Mouse (Mus musculus) hindlimb bud, embryonic 11.5 days (tissue): ENCODE measurements around the gene Ppp1r13b.
A peak's percentile ranks its signal among the peaks of the same experiment; 100 is the strongest.

Experiments
- DNase-seq: peaks from one replicate; pipeline ENCODE4 v3.0.0-alpha.2; 2012; ENCODE audit warnings: low read depth, low spot score; ENCODE audit errors: extremely low spot score

The Ppp1r13b gene

DNA sequence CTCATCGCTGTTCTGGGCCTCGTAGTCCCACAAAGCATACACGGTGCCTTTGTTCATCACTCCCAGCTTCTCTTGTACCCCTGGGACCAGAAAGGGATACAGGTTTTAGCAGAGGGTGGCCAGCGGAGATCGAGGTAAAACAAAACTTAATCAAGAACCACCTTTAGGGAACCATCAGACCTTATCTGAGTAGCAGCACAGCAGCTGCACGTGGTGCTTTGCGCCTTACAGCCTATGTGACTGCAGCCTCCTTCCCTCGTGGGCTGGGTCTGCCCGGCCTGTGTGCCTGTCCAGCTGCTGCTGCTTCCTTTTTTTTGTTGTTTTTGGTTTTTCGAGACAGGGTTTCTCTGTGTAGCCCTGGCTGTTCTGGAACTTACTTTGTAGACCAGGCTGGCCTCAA, 77.5 kb downstream of the Ppp1r13b start:
- no peak for DNase-seq

DNA sequence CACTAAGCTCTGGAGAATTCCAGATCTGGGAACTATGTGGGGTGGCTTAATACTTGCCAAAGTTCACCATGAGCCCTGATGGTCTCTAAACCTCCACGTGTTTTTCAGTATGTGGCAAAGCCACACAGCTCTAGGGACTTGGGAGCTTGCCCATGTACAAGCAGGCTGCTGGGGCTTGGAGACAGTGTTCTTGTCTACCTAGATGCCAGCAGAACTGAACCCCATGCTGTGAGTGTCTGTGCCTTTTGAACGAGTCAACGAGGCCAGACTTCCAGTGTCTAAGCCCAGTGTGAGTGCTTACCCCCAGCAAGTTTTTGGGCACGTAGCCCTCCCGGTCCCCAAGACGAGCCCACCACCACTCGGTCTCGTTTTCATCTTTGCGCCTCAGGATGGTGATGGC, 78.0 kb downstream of the Ppp1r13b start:
- no peak for DNase-seq

GRCm38 (mm10) chr12:111829447-111829846, 78.5 kb downstream of the Ppp1r13b start:
- DNase-seq: no peak

- no peak for DNase-seq
These were observed 80.4 kb downstream of the Ppp1r13b start for GRCm38 (mm10) chr12:111827556-111827955.

GRCm38 (mm10) chr12:111821931-111822330, 86.0 kb downstream of the Ppp1r13b start:
- no peak for DNase-seq

DNA sequence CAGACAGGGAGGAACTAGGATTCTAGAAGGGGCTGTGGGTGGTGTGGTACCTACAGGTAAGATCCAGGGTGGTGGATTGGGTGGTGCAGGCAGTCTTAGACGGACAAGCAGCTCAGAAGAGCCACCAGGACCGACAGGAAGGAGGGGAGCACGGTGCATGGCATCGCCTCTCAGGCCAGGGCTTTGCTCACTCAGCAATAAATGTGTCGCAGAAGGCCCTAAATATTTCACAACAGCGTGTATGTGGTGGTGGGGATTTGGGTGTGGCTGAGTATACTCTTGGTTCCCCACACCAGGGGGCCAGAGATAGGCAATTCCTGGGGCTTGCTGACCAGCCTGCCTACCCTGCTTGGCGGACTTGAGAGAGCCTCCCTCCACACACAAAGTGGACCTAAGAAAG, 87.2 kb downstream of the Ppp1r13b start:
- DNase-seq: no peak

DNA sequence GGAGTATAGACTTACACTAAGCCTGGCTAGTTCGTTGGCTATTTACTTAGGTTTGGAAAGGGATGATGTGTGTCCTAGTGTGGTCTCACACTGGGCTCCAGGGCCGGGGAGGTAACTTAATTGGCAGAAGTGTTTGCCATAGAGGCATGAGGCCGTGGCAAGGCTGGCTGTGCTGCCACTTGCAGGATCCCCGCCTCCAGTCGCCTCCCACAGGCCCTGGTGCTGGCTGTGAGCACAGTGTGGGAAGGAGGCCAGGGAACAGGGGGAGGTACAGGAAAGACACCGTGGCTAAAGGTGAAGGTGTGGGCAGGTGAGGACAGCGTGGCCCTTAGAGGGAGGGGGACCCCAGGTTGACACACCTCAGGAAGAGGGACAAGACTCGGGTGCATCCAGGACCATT, 88.0 kb downstream of the Ppp1r13b start:
- no peak for DNase-seq

- no peak for DNase-seq
These were observed 89.9 kb downstream of the Ppp1r13b start for GRCm38 (mm10) chr12:111817991-111818390.

DNA sequence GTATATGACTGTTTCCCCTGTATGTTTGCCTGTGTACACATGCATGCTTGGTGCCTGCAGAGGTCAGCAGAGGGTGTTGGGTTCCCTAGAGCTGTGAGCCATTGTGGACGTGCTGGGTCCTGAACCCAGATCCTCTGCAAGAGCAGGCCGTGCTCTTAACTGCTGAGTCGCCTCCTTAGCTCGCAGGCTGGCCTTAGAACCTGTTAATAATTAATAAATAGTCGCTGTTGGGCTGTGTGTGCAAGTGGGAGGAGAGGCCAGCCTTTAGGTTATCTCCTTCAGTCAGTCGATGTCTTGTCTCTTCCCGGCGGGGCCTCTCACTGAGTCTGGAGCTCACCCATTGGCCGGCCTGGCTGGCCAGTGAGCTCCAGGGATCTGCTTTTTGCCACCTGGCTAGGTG, 90.9 kb downstream of the Ppp1r13b start:
- DNase-seq: no peak

DNA sequence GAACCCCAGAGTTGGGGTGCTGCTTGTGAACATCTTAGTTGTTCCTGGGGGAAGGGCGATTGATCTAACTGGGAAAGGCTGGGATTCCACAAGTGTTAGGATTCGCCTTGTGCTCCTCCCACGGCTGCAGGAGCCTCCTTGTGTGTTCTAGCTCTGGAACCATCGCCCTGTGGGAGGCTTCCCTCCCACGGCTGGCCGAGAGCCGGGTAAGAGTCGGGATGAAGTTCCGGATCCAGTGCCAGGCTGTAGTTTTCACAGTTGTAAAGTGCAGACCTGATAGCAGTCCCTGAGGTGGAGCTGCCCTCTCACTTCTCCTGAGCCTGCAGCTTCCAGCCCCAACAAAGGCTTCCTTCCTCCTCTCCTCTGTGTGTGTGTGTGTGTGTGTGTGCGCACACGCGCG, 91.4 kb downstream of the Ppp1r13b start:
- DNase-seq: no peak

- DNase-seq: no peak
These were observed 92.8 kb downstream of the Ppp1r13b start for GRCm38 (mm10) chr12:111814769-111815762.

GRCm38 (mm10) chr12:111813766-111814617, 93.9 kb downstream of the Ppp1r13b start, which contains the start of the genes Xrcc3 and Zfyve21:
Gene Xrcc3, minus strand, starts transcription at chr12:111813873.
Gene Zfyve21, plus strand, starts transcription at chr12:111814170.
- peak; percentile 92 for DNase-seq

DNA sequence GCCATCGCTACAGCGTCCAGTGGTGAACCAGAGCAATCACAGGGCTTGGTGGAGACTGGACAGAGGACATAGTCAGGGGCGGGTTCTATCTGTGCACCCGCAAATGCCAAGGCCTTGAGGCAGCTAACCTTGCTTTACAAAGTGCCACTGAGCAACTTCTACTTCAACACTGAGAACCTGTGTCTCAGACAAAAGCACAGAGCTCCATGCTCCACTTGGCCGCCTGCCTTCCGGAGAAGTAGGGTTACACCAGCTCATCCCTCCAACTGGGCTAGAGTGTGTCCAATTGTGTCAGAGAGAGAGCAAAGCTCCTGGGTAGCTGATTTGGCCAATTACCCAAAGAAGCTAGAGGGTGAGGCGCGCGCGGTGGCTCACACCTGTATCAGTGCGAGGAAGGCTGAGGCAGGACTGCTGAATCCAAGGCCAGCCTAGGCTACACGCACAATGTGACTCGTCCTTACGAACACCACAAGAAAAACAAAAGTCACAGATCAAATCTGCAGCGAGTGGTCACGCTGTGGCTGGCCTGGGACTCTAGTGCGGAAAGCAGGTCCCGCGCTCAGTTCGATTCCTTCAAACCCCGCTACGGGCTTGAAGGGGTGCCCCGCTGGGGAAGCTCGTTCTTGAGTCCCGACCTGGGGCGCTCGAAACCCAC, 94.7 kb downstream of the Ppp1r13b start:
- no peak for DNase-seq

GRCm38 (mm10) chr12:111812611-111813010, 95.3 kb downstream of the Ppp1r13b start:
- DNase-seq: no peak

- no peak for DNase-seq
These were observed 95.8 kb downstream of the Ppp1r13b start for GRCm38 (mm10) chr12:111812075-111812474.

DNA sequence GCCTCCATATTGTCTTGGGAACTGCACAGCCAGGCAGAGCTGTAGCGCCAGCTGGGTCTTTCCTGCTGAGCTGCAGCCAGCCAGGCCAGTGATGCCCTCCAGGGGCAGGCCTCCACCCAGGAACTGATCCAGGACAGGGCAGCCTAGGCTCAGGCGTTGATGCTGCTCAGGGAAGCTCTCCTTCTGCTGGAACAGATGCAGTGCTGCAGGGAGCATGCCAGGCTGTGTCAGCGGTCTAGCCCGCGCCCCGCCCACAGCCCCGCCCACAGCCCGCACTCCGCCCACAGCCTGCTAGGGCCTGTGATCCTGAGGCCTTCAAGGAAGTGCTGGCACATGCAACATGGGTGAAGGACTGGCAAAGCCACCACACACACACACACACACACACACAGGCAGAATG, 98.1 kb downstream of the Ppp1r13b start:
- no peak for DNase-seq

- DNase-seq: no peak
These were observed 99.1 kb downstream of the Ppp1r13b start for GRCm38 (mm10) chr12:111808775-111809174.

GRCm38 (mm10) chr12:111803538-111803937, 104.4 kb downstream of the Ppp1r13b start:
- no peak for DNase-seq

- DNase-seq: no peak
These were observed 107.3 kb downstream of the Ppp1r13b start for GRCm38 (mm10) chr12:111800459-111801183.

- DNase-seq: no peak
These were observed 109.4 kb downstream of the Ppp1r13b start for GRCm38 (mm10) chr12:111798493-111798892.
